Mouse (Mus musculus) ES-Bruce4 (cell line): Measurements from ENCODE around the gene Ispd. TPM values are rescaled to one million over a fixed set of nuclear protein-coding genes. Genes with fewer than 3 reads are reported as not detected.

Source experiments
- H3K27ac ChIP-seq: 2 replicates; pipeline ENCODE4 v1.5.1; 2012; ENCODE audit warnings: low read length, inconsistent platforms; ENCODE audit not compliant: insufficient read depth
- H3K27me3 ChIP-seq: 2 replicates; pipeline ENCODE4 v1.6.1; 2012; ENCODE audit warnings: mild to moderate bottlenecking, low read length, inconsistent platforms; ENCODE audit not compliant: control insufficient read depth, poor library complexity, insufficient read depth, severe bottlenecking
- H3K36me3 ChIP-seq: 2 replicates; pipeline ENCODE4 v1.6.1; 2012; ENCODE audit warnings: inconsistent platforms, mild to moderate bottlenecking, low read length, moderate library complexity; ENCODE audit not compliant: control insufficient read depth, poor library complexity, insufficient read depth, severe bottlenecking
- H3K4me1 ChIP-seq: one replicate; pipeline ENCODE4 v1.8.1; 2011; ENCODE audit warnings: low read length; ENCODE audit not compliant: control insufficient read depth, insufficient read depth
- H3K4me3 ChIP-seq: 2 replicates; pipeline ENCODE4 v1.5.1; 2011; ENCODE audit warnings: low read depth, mild to moderate bottlenecking, low read length
- H3K9ac ChIP-seq: 2 replicates; pipeline ENCODE4 v1.6.1; 2012; ENCODE audit warnings: low read depth, mild to moderate bottlenecking, inconsistent platforms; ENCODE audit not compliant: poor library complexity, severe bottlenecking
- H3K9me3 ChIP-seq: replicated peaks from 2 replicates; pipeline ENCODE4 v1.6.1; 2012; ENCODE audit warnings: mild to moderate bottlenecking, low read length, inconsistent platforms; ENCODE audit not compliant: control insufficient read depth, poor library complexity, insufficient read depth, severe bottlenecking
- CTCF ChIP-seq: IDR thresholded peaks from one replicate; pipeline ENCODE4 v1.8.1; 2011; ENCODE audit warnings: low read depth, low read length
- EP300 ChIP-seq: IDR thresholded peaks from 2 replicates; pipeline ENCODE4 v1.6.1; 2011; ENCODE audit warnings: low read depth, low read length; ENCODE audit not compliant: insufficient read depth
- POLR2A ChIP-seq: IDR thresholded peaks from one replicate; pipeline ENCODE4 v1.8.1; 2011; ENCODE audit warnings: low read length; ENCODE audit not compliant: insufficient read depth
- polyA plus RNA-seq: library from polyadenylated mRNA; stranded (reverse); fragments of >200 nt; gene quantifications from 2 replicates; pipeline ENCODE4 v1.2.4, GENCODE M21; 2011; ENCODE audit warnings: low read depth; ENCODE audit not compliant: missing spikeins, insufficient read depth, insufficient read length

The Ispd gene
- polyA plus RNA-seq, 1 experiment: 1.2 TPM

DNA sequence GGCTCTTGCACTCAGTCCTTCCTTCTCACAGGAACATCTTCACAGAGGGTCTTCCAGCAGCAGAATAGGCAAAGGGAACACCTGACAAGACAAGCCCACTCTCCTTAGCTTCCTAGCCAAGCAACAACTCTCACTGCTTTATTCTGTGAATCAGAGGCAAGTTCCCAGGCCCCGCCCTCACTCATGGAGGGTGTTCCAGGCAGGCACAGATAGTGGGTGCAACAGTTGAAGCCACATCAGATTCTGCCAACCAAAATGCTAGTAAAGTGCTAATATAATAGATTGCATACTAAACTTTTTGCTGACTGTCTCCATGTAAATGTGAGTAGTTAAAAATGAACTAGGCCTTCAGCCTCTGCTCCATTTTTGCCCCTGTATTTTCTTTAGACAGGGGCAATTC lies 173.4 kb downstream of the Ispd start:
- no peak for TF ChIP-seq CTCF
- no peak for TF ChIP-seq POLR2A
- no peak for TF ChIP-seq EP300
- Histone ChIP-seq H3K9me3 (no peaks in the 10 kb centered on the region), H3K36me3 (no peaks in the 10 kb centered on the region), H3K27me3 (no peaks in the 10 kb centered on the region), H3K4me3 (no peak overlapping the region), H3K9ac (no peak overlapping the region), H3K27ac (no peak overlapping the region), H3K4me1 (no peaks in the 10 kb centered on the region)

DNA sequence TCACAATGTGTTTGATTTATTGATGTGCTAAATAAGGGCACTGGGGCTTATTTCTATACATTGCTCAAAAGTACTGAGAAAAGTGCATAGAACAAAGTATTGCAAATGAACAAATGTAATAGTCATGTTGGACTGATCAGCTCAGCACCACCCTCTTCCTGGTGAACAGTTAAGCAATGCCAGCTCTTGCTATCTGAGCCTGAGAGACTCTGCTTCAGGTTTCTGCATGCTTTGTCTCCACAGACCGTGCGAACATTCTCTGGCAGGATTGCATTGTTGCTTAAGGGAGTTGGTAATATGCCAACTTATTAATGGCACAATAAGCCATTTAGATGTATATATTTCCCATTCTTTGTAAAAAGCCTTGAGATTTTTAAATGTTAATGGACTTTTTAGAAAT lies 182.9 kb downstream of the Ispd start:
- no peaks in the 10 kb centered on the region for H3K27me3 ChIP-seq
- no peak overlapping the region for H3K4me3 ChIP-seq
- H3K4me1 ChIP-seq: no peaks in the 10 kb centered on the region
- no peak overlapping the region for H3K9ac ChIP-seq
- no peaks in the 10 kb centered on the region for H3K9me3 ChIP-seq
- TF ChIP-seq EP300: no peak
- TF ChIP-seq POLR2A: no peak
- no peak for TF ChIP-seq CTCF
- no peaks in the 10 kb centered on the region for H3K36me3 ChIP-seq
- H3K27ac ChIP-seq: no peak overlapping the region

DNA sequence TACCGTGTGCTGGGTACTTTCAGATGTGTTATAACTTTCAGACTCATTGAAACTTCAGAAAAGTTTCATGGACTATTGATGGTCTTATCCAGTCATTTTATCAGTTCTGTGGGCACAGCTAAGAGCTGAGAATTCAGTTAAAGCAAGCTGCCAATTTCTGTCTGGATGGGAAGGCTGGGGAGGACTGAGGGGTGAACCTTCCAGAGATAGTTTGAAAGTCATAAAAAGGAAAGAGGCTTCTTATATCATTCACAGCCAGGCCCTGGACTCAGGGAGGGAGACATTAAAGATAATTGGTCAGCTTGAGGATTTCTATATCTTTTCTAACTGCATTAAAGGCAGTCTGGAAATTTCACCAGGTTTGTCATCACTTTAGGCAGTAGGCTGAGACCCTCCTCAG lies 185.7 kb downstream of the Ispd start:
- H3K9me3 ChIP-seq: no peaks in the 10 kb centered on the region
- H3K4me3 ChIP-seq: no peak overlapping the region
- H3K4me1 ChIP-seq: no peaks in the 10 kb centered on the region
- no peaks in the 10 kb centered on the region for H3K27me3 ChIP-seq
- H3K36me3 ChIP-seq: no peaks in the 10 kb centered on the region
- TF ChIP-seq POLR2A (no peak), CTCF (no peak), EP300 (no peak)
- H3K9ac ChIP-seq: no peak overlapping the region
- H3K27ac ChIP-seq: no peak overlapping the region

DNA sequence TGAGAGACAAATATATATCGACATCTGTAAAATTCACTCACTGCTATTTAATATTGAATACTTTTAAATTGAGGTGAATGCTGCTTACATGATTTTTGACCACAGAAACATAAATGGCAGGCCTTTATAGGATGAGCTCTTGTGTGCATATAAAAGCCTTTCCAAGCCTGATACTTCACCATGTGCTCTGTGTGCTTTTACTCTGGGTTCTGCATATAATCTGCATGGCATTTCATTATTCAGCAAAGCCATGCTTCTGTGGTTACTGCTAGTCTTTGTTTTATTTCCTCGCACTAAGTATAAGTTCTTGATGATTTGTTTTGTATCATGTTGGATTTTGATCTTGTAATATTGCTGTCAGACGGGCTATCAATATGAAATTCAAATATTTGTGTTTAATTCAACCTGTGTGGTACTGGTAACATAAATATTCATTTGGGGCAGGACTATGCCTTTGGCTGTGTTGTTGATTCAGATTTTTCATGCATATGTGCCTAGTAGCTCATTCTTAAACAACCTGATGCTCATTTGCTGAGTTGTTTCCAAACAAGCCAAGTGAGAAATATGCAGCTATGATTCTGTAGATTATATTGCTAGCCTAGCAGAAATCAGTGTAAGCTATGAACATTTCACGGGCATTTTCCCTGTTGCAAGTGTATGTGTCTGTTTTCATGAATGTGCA lies 189.3 kb downstream of the Ispd start:
- no peak overlapping the region for H3K9ac ChIP-seq
- no peak for TF ChIP-seq CTCF
- TF ChIP-seq EP300: no peak
- no peak for TF ChIP-seq POLR2A
- no peak overlapping the region for H3K4me3 ChIP-seq
- no peaks in the 10 kb centered on the region for H3K4me1 ChIP-seq
- H3K27me3 ChIP-seq: no peaks in the 10 kb centered on the region
- no peaks in the 10 kb centered on the region for H3K36me3 ChIP-seq
- H3K9me3 ChIP-seq: no peaks in the 10 kb centered on the region
- no peak overlapping the region for H3K27ac ChIP-seq

DNA sequence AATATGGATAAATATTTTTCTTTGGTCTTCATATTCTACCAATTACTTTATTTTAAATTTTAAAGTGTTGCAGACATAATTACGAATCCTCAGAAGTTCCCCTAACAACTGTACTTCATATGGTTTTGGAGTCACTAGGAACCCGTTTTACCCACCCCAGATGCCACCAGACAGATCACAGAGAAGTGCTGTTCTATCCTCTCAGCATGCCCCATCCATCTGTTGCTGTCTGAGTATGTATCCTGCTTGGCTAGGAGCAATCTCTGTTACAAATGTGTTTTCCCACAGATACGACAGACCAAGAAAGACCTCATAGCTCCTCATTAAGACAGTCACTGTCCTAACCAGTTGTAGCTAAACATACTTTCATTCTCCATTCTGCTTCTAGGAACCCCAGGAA lies 203.6 kb downstream of the Ispd start:
- H3K36me3 ChIP-seq: no peaks in the 10 kb centered on the region
- no peak overlapping the region for H3K4me3 ChIP-seq
- no peaks in the 10 kb centered on the region for H3K4me1 ChIP-seq
- no peaks in the 10 kb centered on the region for H3K27me3 ChIP-seq
- no peak overlapping the region for H3K9ac ChIP-seq
- TF ChIP-seq POLR2A (no peak), CTCF (no peak), EP300 (no peak)
- H3K9me3 ChIP-seq: no peaks in the 10 kb centered on the region
- no peak overlapping the region for H3K27ac ChIP-seq

DNA sequence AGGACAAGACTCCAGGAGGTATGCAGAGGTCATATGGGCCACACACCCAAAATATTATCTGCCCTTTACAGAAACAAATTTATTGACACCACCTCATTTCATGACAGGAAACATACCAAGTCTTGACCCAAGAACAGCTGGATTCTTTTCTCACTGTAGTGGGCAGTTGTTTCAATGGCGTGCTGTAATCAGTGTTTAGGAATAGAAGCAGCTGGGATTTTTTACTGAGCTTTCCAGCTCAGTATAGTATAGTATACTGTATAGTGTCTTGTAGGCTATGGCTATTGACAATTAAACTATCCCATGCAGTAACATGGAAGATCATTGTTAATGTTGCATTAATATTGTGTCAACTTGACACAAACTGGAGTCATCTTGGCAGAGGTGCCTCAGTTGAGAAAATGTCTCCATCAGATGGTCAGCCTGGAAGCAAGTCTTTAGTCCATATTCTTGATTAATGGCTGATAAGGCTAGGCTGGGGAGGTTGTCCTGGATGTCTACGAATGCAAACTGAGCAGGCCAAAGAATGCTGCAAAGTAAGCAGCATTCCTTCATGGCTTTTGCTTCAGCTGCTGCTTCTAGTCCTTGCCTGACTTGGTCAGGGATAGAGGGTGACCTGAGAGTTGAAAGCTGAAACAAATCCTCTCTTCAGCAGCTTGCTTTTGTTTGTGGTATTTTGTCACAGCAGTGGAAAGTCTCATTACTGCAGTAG lies 216.4 kb downstream of the Ispd start:
- H3K9me3 ChIP-seq: no peaks in the 10 kb centered on the region
- H3K9ac ChIP-seq: no peak overlapping the region
- no peak overlapping the region for H3K27ac ChIP-seq
- H3K36me3 ChIP-seq: no peaks in the 10 kb centered on the region
- no peaks in the 10 kb centered on the region for H3K4me1 ChIP-seq
- TF ChIP-seq EP300: no peak
- TF ChIP-seq POLR2A: no peak
- no peak for TF ChIP-seq CTCF
- H3K4me3 ChIP-seq: no peak overlapping the region
- no peaks in the 10 kb centered on the region for H3K27me3 ChIP-seq
